Mouse (Mus musculus): Measurements from ENCODE around the gene Cask. TPM values are rescaled to one million over a fixed set of nuclear protein-coding genes. Genes with fewer than 3 reads are reported as not detected.

The Cask gene
- polyA plus RNA-seq, 1 experiment from 2014 or later = 16.0 TPM

DNA sequence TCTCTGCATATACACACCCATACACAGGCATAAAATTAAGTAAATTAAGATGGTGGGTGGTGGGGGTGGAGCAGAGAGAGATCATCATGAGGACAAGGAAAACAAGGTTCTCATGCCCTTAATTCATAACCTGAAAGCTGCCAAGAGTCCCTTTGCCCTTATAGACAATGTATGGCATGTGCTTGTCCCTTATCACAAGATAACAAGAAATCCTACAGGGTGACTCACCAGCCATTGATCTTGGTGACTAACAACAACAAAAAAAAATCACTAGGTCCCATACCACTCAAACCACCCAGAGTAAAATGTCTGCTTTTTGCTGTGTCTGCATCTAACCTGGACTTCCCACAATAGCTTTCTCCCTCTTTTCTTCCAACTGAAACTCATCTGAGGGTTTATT is 366.7 kb downstream of the Cask start:
- no peaks in the 10 kb centered on the region; the same call in 1 of the 2 replicates for H3K27me3 ChIP-seq (ENCODE audit: insufficient read depth, low read length)
- no peak overlapping the region for H3K4me3 ChIP-seq (ENCODE audit: low read depth, low read length)
- no peaks in the 10 kb centered on the region for H3K4me1 ChIP-seq (ENCODE audit: insufficient read depth)
- H3K36me3 ChIP-seq (ENCODE audit: insufficient read depth) = no peaks in the 10 kb centered on the region
- no peak overlapping the region for H3K9ac ChIP-seq
- H3K4me2 ChIP-seq = no peak overlapping the region
- no peak for ATAC-seq (ENCODE audit: insufficient read depth)
- TF ChIP-seq CTCF (IDR thresholded peaks at IDR 0.05; ENCODE audit: low read depth) = no peak
- peaks cover 6% of the 10 kb centered on the region; the same call in 1 of the 2 replicates for H3K9me3 ChIP-seq (ENCODE audit: low read depth, low read length)
- no peak for DNase-seq
- H3K27ac ChIP-seq (ENCODE audit: low read depth) = no peak overlapping the region

DNA sequence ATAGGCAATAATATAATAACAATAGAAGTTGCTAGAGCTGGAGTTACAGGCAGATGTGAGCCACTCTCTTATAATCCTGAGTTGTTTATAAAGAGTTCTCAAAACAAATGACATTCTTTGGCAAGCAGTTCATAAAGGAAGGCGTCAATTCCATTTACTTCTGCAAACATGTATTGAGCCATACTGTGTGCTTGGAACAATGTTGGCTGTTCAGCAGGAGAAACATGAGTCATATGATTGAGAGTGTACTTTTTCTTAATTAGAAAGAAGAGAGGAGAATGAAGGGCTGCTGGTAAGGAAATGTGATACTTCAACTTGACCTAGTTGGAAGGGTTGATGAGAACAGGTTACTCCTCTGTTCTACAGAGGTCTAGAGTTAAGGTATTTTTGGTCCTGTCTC is 368.6 kb downstream of the Cask start:
- Histone ChIP-seq H3K4me3 (ENCODE audit: low read depth, low read length) (no peak overlapping the region), H3K4me2 (no peak overlapping the region), H3K27ac (ENCODE audit: low read depth) (no peak overlapping the region), H3K9me3 (ENCODE audit: low read depth, low read length) (peaks cover 6% of the 10 kb centered on the region; the same call in 1 of the 2 replicates), H3K9ac (no peak overlapping the region), H3K4me1 (ENCODE audit: insufficient read depth) (no peaks in the 10 kb centered on the region), H3K36me3 (ENCODE audit: insufficient read depth) (no peaks in the 10 kb centered on the region), H3K27me3 (ENCODE audit: insufficient read depth, low read length) (no peaks in the 10 kb centered on the region; the same call in 1 of the 2 replicates)
- ATAC-seq (ENCODE audit: insufficient read depth) (no peak), DNase-seq (no peak)
- no peak for TF ChIP-seq CTCF (IDR thresholded peaks at IDR 0.05; ENCODE audit: low read depth)
- WGBS = 46% methylated on average over 1 of the region's 1 CpGs

DNA sequence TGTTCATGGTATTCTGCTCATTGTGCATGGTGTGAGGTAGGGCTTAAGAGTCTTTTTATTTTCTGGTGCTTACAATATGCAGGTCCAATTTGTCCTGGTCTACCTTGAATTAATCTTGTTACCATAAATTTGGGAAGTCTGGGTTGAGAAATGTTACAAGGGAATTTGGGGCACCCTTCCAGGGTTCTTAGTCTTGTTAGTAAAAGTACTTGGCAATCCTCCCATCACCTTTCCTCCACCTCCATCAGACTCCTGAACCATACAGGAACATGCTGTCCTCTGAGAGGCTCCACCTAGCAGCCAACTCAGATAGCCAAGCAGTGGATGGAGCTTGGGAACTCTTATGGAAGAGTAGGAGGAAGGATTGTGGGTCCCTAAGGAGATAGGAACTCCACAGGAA is 371.6 kb downstream of the Cask start:
- ATAC-seq (ENCODE audit: insufficient read depth) = no peak
- no peak for TF ChIP-seq CTCF (IDR thresholded peaks at IDR 0.05; ENCODE audit: low read depth)
- Histone ChIP-seq H3K4me1 (ENCODE audit: insufficient read depth) (no peaks in the 10 kb centered on the region), H3K9ac (no peak overlapping the region), H3K4me3 (ENCODE audit: low read depth, low read length) (no peak overlapping the region), H3K36me3 (ENCODE audit: insufficient read depth) (no peaks in the 10 kb centered on the region), H3K27ac (ENCODE audit: low read depth) (no peak overlapping the region), H3K9me3 (ENCODE audit: low read depth, low read length) (no peaks in the 10 kb centered on the region), H3K27me3 (ENCODE audit: insufficient read depth, low read length) (no peaks in the 10 kb centered on the region), H3K4me2 (no peak overlapping the region)
- no peak for DNase-seq

DNA sequence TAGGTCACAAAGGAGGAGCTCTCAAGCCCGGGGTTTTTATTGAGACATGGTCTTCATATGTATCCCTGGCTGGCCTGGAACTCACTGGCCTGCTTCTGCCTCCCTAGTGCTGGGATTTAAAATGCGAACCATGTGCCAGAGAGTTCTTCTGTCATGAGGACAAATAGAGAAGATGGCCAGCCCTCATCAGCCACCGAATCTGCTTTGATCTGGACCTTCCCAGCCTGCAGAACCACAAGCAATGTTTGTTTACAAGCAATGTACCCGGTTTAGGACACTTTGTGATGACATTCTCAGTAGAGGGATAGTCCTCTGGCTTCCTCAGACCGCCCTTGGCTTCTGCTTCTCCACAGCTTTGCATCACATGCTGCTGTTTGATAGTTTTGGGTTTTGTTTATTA is 372.9 kb downstream of the Cask start:
- Histone ChIP-seq H3K4me1 (ENCODE audit: insufficient read depth) (no peaks in the 10 kb centered on the region), H3K27ac (ENCODE audit: low read depth) (no peak overlapping the region), H3K4me2 (no peak overlapping the region), H3K9me3 (ENCODE audit: low read depth, low read length) (no peaks in the 10 kb centered on the region), H3K4me3 (ENCODE audit: low read depth, low read length) (no peak overlapping the region), H3K27me3 (ENCODE audit: insufficient read depth, low read length) (no peaks in the 10 kb centered on the region), H3K36me3 (ENCODE audit: insufficient read depth) (no peaks in the 10 kb centered on the region), H3K9ac (no peak overlapping the region)
- TF ChIP-seq CTCF (IDR thresholded peaks at IDR 0.05; ENCODE audit: low read depth) = no peak
- DNase-seq (no peak), ATAC-seq (ENCODE audit: insufficient read depth) (no peak)
- WGBS = 58% methylated on average over 5 of the region's 5 CpGs

DNA sequence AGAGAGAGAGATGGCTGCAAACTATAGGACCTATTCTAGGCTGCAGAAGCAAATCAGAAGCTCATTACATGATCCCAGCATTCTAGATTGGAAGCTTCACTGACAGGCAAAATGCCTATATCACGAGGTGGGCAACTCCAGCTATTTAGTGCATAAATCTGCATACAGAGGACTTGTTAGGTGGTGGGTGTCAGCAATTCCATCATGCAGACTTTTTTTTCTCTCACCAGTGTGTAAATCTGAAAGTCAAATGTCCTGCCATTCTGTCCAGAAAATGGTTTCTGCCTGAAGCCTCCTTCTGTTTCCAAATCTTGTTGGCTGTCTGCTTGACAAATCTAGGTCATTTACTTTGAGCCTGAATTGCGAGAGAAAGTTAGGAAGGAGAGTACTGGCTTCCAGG is 373.6 kb downstream of the Cask start:
- no peaks in the 10 kb centered on the region for H3K4me1 ChIP-seq (ENCODE audit: insufficient read depth)
- H3K9me3 ChIP-seq (ENCODE audit: low read depth, low read length) = no peaks in the 10 kb centered on the region
- no peak overlapping the region for H3K4me2 ChIP-seq
- H3K4me3 ChIP-seq (ENCODE audit: low read depth, low read length) = no peak overlapping the region
- DNase-seq (no peak), ATAC-seq (ENCODE audit: insufficient read depth) (no peak)
- 70% methylated on average over 2 of the region's 2 CpGs for WGBS
- no peaks in the 10 kb centered on the region for H3K27me3 ChIP-seq (ENCODE audit: insufficient read depth, low read length)
- TF ChIP-seq CTCF (IDR thresholded peaks at IDR 0.05; ENCODE audit: low read depth) = no peak
- no peaks in the 10 kb centered on the region for H3K36me3 ChIP-seq (ENCODE audit: insufficient read depth)
- no peak overlapping the region for H3K27ac ChIP-seq (ENCODE audit: low read depth)
- H3K9ac ChIP-seq = no peak overlapping the region

DNA sequence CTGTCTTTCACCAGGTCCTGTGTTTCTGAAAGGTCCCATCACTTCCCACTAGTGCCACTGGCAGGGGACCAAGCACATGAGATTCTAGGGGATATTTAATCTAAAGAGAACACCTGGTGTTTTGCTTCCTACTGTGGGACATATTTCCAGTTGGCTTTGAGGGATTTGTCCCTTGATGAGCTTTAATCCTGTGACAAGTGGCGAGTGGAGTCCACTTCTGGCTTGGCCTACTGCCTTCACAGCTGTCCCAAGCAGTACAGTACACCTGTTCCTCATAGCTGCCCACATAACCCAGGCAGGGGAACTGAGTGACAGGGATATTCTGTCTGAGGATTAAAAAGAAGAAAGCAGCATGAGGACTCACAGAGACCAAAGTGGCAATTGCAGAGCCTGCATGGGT is 375.8 kb downstream of the Cask start:
- no peak for TF ChIP-seq CTCF (IDR thresholded peaks at IDR 0.05; ENCODE audit: low read depth)
- 43% methylated on average over 1 of the region's 1 CpGs for WGBS
- no peaks in the 10 kb centered on the region for H3K4me1 ChIP-seq (ENCODE audit: insufficient read depth)
- H3K9me3 ChIP-seq (ENCODE audit: low read depth, low read length) = no peaks in the 10 kb centered on the region
- no peak overlapping the region for H3K27ac ChIP-seq (ENCODE audit: low read depth)
- no peak for ATAC-seq (ENCODE audit: insufficient read depth)
- DNase-seq = no peak
- no peak overlapping the region for H3K4me2 ChIP-seq
- H3K4me3 ChIP-seq (ENCODE audit: low read depth, low read length) = no peak overlapping the region
- H3K9ac ChIP-seq = no peak overlapping the region
- H3K36me3 ChIP-seq (ENCODE audit: insufficient read depth) = no peaks in the 10 kb centered on the region
- no peaks in the 10 kb centered on the region for H3K27me3 ChIP-seq (ENCODE audit: insufficient read depth, low read length)

DNA sequence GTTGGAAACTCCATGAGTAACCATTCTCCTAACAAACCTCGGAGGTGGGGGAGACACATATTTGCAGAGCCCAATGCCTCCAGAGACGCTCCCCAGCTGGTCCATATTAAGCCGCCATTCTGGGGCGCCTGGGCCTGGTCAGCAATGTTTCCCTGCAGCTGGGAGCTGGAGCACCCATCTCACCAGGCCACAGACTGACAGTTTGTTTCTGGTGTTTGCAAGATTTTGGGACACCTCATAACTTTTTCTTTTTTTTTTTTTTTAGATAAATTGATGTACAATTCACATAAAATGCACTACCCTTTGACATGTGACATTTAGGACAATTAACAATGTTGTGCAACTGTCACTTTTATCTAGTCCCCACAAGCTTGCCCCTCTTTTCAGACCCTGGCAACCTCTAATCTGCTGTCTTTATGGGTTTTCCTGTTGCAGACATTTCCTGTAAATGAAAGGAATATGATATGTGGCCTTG is 378.4 kb downstream of the Cask start:
- no peak overlapping the region for H3K4me2 ChIP-seq
- ATAC-seq (ENCODE audit: insufficient read depth) (0 out of 2 replicates have a peak, but pooled peaks have one; percentile 24), DNase-seq (peak; percentile 30)
- H3K27ac ChIP-seq (ENCODE audit: low read depth) = no peak overlapping the region
- H3K4me3 ChIP-seq (ENCODE audit: low read depth, low read length) = no peak overlapping the region
- H3K27me3 ChIP-seq (ENCODE audit: insufficient read depth, low read length) = no peaks in the 10 kb centered on the region
- WGBS = 61% methylated on average over 4 of the region's 4 CpGs
- TF ChIP-seq CTCF (IDR thresholded peaks at IDR 0.05; ENCODE audit: low read depth) = no peak
- no peaks in the 10 kb centered on the region for H3K9me3 ChIP-seq (ENCODE audit: low read depth, low read length)
- no peak overlapping the region for H3K9ac ChIP-seq
- H3K36me3 ChIP-seq (ENCODE audit: insufficient read depth) = no peaks in the 10 kb centered on the region
- no peaks in the 10 kb centered on the region for H3K4me1 ChIP-seq (ENCODE audit: insufficient read depth)

DNA sequence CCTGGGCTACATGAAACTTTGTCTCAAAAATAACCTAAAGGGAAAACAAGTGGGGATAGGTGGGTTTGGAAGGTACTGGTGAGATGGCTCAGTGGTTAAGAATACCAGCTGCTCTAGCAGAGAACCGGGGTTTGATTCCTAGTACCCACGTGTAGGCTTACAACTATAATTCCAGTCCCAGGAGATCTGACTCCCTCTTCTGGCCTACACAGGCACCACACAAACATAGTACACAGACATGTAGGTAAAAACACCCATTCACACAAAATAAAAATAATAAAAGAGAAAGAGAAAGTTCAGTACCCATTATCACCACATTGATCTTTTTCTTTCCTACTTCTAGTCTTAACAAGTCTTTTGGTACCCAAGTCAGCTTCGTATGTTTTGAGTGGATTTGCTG is 379.2 kb downstream of the Cask start:
- no peak for DNase-seq
- ATAC-seq (ENCODE audit: insufficient read depth) = no peak
- no peaks in the 10 kb centered on the region for H3K9me3 ChIP-seq (ENCODE audit: low read depth, low read length)
- WGBS = 70% methylated on average over 3 of the region's 3 CpGs
- no peak overlapping the region for H3K4me3 ChIP-seq (ENCODE audit: low read depth, low read length)
- H3K36me3 ChIP-seq (ENCODE audit: insufficient read depth) = no peaks in the 10 kb centered on the region
- no peak overlapping the region for H3K9ac ChIP-seq
- no peaks in the 10 kb centered on the region for H3K27me3 ChIP-seq (ENCODE audit: insufficient read depth, low read length)
- no peak for TF ChIP-seq CTCF (IDR thresholded peaks at IDR 0.05; ENCODE audit: low read depth)
- no peaks in the 10 kb centered on the region for H3K4me1 ChIP-seq (ENCODE audit: insufficient read depth)
- H3K4me2 ChIP-seq = no peak overlapping the region
- no peak overlapping the region for H3K27ac ChIP-seq (ENCODE audit: low read depth)
